Mouse (Mus musculus) MEL (cell line): ENCODE data around the gene Cdk2ap2. TPM values are rescaled to one million over a fixed set of nuclear protein-coding genes. Genes with fewer than 3 reads are reported as not detected.
A peak's percentile ranks its signal among the peaks of the same experiment; 100 is the strongest.
"Not testable (repeated sequence)": the region's sequence is repeated elsewhere in the genome, so short reads cannot be mapped to it uniquely, and the experiment has no call there.

Experiments
- DNase-seq: peaks from one replicate; pipeline ENCODE4 v3.0.0; 2011; ENCODE audit warnings: low read depth, low spot score
- H3K27ac ChIP-seq: 2 replicates; pipeline ENCODE4 v1.5.1; 2012; ENCODE audit warnings: low read depth, mild to moderate bottlenecking, control low read depth, low read length, moderate library complexity; ENCODE audit not compliant: control insufficient read depth
- H3K27me3 ChIP-seq, 2 experiments: fragments of 150-350 bp in 1 of 2; sonication (generic) in 1 of 2; 2 replicates each; pipeline ENCODE4 v1.6.1; 2012; ENCODE audit warnings: low read length in 2 of 2, mild to moderate bottlenecking in 2 of 2, improper control_type of control experiment in 1 of 2, moderate library complexity in 1 of 2; ENCODE audit not compliant: insufficient read depth in 2 of 2, control insufficient read depth in 1 of 2
- H3K36me3 ChIP-seq, 2 experiments: 2 replicates each; pipeline ENCODE4 v1.6.1; 2012 to 2014; ENCODE audit warnings: low read length in 2 of 2, improper control_type of control experiment in 1 of 2, inconsistent platforms in 1 of 2, mild to moderate bottlenecking in 1 of 2; ENCODE audit not compliant: insufficient read depth in 2 of 2, control insufficient read depth in 1 of 2
- H3K4me1 ChIP-seq, 2 experiments: fragments of 150-350 bp in 1 of 2; sonication (generic) in 1 of 2; 2 replicates each; pipeline ENCODE4 v1.6.1; 2012; ENCODE audit warnings: low read length in 2 of 2, improper control_type of control experiment in 1 of 2, mild to moderate bottlenecking in 1 of 2; ENCODE audit not compliant: insufficient read depth in 2 of 2, control insufficient read depth in 1 of 2
- H3K4me3 ChIP-seq, 2 experiments: fragments of 150-350 bp in 1 of 2; sonication (generic) in 1 of 2; 2 replicates each; pipeline ENCODE4 v1.5.1; 2012; ENCODE audit warnings: low read depth in 2 of 2, low read length in 2 of 2, mild to moderate bottlenecking in 2 of 2, moderate library complexity in 2 of 2, control low read depth in 1 of 2, improper control_type of control experiment in 1 of 2; ENCODE audit not compliant: control insufficient read depth in 1 of 2, insufficient read depth in 1 of 2
- H3K79me2 ChIP-seq: 2 replicates; pipeline ENCODE4 v1.6.1; 2012; ENCODE audit warnings: mild to moderate bottlenecking, low read length, moderate library complexity; ENCODE audit not compliant: control insufficient read depth, poor library complexity, insufficient read depth
- H3K9ac ChIP-seq: 2 replicates; pipeline ENCODE4 v1.6.1; 2012; ENCODE audit warnings: low read depth, mild to moderate bottlenecking, control low read depth, low read length, moderate library complexity; ENCODE audit not compliant: control insufficient read depth, poor library complexity, severe bottlenecking
- H3K9me3 ChIP-seq: fragments of 150-350 bp; sonication (generic); replicated peaks from 2 replicates; pipeline ENCODE4 v1.6.1; 2012; ENCODE audit warnings: mild to moderate bottlenecking, low read length, improper control_type of control experiment, moderate library complexity; ENCODE audit not compliant: insufficient read depth
- CHD2 ChIP-seq: IDR thresholded peaks from 2 replicates; pipeline ENCODE4 v1.6.1; 2011; ENCODE audit warnings: low read length, improper control_type of control experiment
- CTCF ChIP-seq, 3 experiments: IDR thresholded peaks in 2 of 3; conservative IDR thresholded peaks in 1 of 3; 2 replicates each; pipeline ENCODE4 v1.5.1; 2011 to 2012; ENCODE audit warnings: low read length in 3 of 3, low read depth in 2 of 3, mild to moderate bottlenecking in 2 of 3, improper control_type of control experiment in 1 of 3, inconsistent platforms in 1 of 3, mixed read lengths in 1 of 3, moderate library complexity in 1 of 3; ENCODE audit not compliant: control insufficient read depth in 1 of 3, insufficient read depth in 1 of 3, poor library complexity in 1 of 3, severe bottlenecking in 1 of 3
- E2F4 ChIP-seq: IDR thresholded peaks from 2 replicates; pipeline ENCODE4 v1.6.1; 2011; ENCODE audit warnings: low read depth, low read length, improper control_type of control experiment, borderline replicate concordance
- EP300 ChIP-seq, 2 experiments: IDR thresholded peaks; 2 replicates each; pipeline ENCODE4 v1.6.1; 2011; ENCODE audit warnings: improper control_type of control experiment in 2 of 2, low read length in 2 of 2, low read depth in 1 of 2, mild to moderate bottlenecking in 1 of 2
- GATA1 ChIP-seq: IDR thresholded peaks from 2 replicates; pipeline ENCODE4 v1.6.1; 2011; ENCODE audit warnings: low read depth, low read length, improper control_type of control experiment
- HCFC1 ChIP-seq: IDR thresholded peaks from 2 replicates; pipeline ENCODE4 v1.6.1; 2012; ENCODE audit warnings: low read depth, mild to moderate bottlenecking, inconsistent platforms, low read length, improper control_type of control experiment, moderate library complexity
- KAT2A ChIP-seq: conservative IDR thresholded peaks from 2 replicates; pipeline ENCODE4 v1.6.1; 2012; ENCODE audit warnings: low read depth, low read length, improper control_type of control experiment, inconsistent platforms
- MAFK ChIP-seq: IDR thresholded peaks from 2 replicates; pipeline ENCODE4 v1.6.1; 2011; ENCODE audit warnings: low read depth, mild to moderate bottlenecking, low read length, improper control_type of control experiment, borderline replicate concordance
- MAZ ChIP-seq: IDR thresholded peaks from 2 replicates; pipeline ENCODE4 v1.6.1; 2012; ENCODE audit warnings: low read depth, mild to moderate bottlenecking, inconsistent platforms, low read length, improper control_type of control experiment
- MYC ChIP-seq: IDR thresholded peaks from 2 replicates; pipeline ENCODE4 v1.6.1; 2011; ENCODE audit warnings: low read depth, mild to moderate bottlenecking, low read length, improper control_type of control experiment, moderate library complexity
- RAD21 ChIP-seq: IDR thresholded peaks from 2 replicates; pipeline ENCODE4 v1.6.1; 2011; ENCODE audit warnings: mild to moderate bottlenecking, low read depth, low read length, improper control_type of control experiment
- SIN3A ChIP-seq: IDR thresholded peaks from 2 replicates; pipeline ENCODE4 v1.6.1; 2012; ENCODE audit warnings: low read length, improper control_type of control experiment, inconsistent platforms
- SMC3 ChIP-seq: IDR thresholded peaks from 2 replicates; pipeline ENCODE4 v1.6.1; 2011; ENCODE audit warnings: low read depth, low read length, improper control_type of control experiment
- TAL1 ChIP-seq: IDR thresholded peaks from 2 replicates; pipeline ENCODE4 v1.6.1; 2012; ENCODE audit warnings: mild to moderate bottlenecking, inconsistent platforms, low read length, moderate library complexity, mixed read lengths
- TCF12 ChIP-seq: IDR thresholded peaks from 2 replicates; pipeline ENCODE4 v1.6.1; 2014; ENCODE audit warnings: low read depth, mild to moderate bottlenecking, inconsistent platforms, low read length, improper control_type of control experiment, moderate library complexity
- ZC3H11A ChIP-seq: IDR thresholded peaks from 2 replicates; pipeline ENCODE4 v1.6.1; 2012; ENCODE audit warnings: low read depth, mild to moderate bottlenecking, inconsistent platforms, low read length, improper control_type of control experiment
- ZMIZ1 ChIP-seq: IDR thresholded peaks from 2 replicates; pipeline ENCODE4 v1.6.1; 2012; ENCODE audit warnings: low read depth, mild to moderate bottlenecking, inconsistent platforms, low read length, improper control_type of control experiment, moderate library complexity
- polyA plus RNA-seq, 2 experiments: library from polyadenylated mRNA; stranded (reverse) in 1 of 2; unstranded in 1 of 2; fragments of >175 nt in 1 of 2; fragments of >200 nt in 1 of 2; gene quantifications; 2 replicates each; pipeline versions ENCODE4 v1.2.1 to v1.2.4; 2012; ENCODE audit warnings: low replicate concordance in 2 of 2, low read depth in 1 of 2; ENCODE audit not compliant: insufficient read length in 2 of 2, insufficient read depth in 1 of 2, missing spikeins in 1 of 2
- total RNA-seq: library from RNA; depleted of rRNA; stranded (reverse); fragments of 300-350 nt; gene quantifications from 2 replicates; pipeline ENCODE4 v1.2.3, GENCODE M21; 2012

Gene Cdk2ap2
- total and polyA plus RNA-seq, 3 experiments, result 53.5 to 97.6 TPM; not detected in 1

DNA sequence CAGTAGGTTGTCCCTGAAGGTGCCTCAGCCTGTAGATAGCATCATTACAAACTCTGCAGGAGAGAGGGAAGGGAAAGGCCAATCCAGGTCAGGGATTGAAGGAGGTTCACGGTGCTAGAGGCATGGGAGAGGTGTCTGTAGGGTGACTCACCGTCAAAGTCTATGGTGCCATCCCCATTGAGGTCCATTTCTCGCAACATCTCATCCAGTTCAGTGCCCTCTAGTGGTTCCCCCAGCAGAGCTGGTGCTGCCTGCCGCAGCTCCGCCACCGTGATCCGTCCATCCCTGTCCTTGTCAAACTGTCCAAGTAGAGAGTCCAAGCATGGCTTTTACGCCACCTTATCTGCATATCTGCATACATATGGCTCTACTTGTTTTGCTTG lies 39.0 kb downstream of the Cdk2ap2 start:
- TF ChIP-seq CTCF (IDR thresholded peaks at IDR 0.05 in 2 of 3, conservative IDR thresholded peaks at IDR 0.05 in 1 of 3; ENCODE audit: control insufficient read depth in 1 of 3, insufficient read depth in 1 of 3, low read depth in 2 of 3, low read length in 3 of 3, poor library complexity in 1 of 3, severe bottlenecking in 1 of 3) (peak in 2 of 3 experiments; percentile 49 to 57; a peak in 4 of 6 replicates), SMC3 (peak; percentile 52)
- not testable (repeated sequence) for H3K27me3 ChIP-seq, H3K36me3 ChIP-seq, H3K9me3 ChIP-seq, H3K4me1 ChIP-seq, H3K27ac ChIP-seq, H3K79me2 ChIP-seq
- DNase-seq, result peak; percentile 38
- Histone ChIP-seq H3K4me3 (peak overlapping the region in 1 of 2 experiments; percentile 25; a peak in 1 of 4 replicates), H3K9ac (0 out of 2 replicates have a peak overlapping the region, but pooled peaks have one; percentile 4)

DNA sequence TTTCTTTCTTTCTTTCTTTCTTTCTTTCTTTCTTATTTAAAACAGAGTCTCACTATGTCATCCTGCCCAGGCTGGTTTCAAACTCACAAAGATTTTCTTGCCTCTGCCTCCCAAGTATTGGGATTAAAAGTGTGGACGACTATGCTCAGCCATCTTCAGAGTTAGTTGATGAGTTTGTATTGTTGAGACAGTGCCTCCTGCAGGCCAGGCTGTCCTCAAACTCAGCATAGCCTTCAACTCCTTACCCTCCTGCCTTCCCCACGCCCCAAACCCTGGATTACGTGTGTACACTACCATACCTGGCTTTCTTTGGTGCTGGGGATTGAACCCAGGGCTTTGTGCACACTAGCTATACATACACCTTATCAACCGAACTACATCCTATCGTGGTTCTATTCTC lies 39.5 kb downstream of the Cdk2ap2 start:
- Histone ChIP-seq H3K9ac (no peak overlapping the region), H3K36me3 (no peaks in the 10 kb centered on the region), H3K27ac (no peak overlapping the region), H3K4me1 (no peaks in the 10 kb centered on the region), H3K27me3 (no peaks in the 10 kb centered on the region; a peak in 1 of 4 replicates), H3K4me3 (no peak overlapping the region), H3K79me2 (no peaks in the 10 kb centered on the region), H3K9me3 (no peaks in the 10 kb centered on the region)
- peak; percentile 59 for DNase-seq
- no peak for TF ChIP-seq KAT2A
- TF ChIP-seq TAL1, result no peak
- TF ChIP-seq TCF12, result no peak
- no peak for TF ChIP-seq MAZ
- TF ChIP-seq CHD2, result no peak
- TF ChIP-seq EP300 (IDR thresholded peaks at IDR 0.05; ENCODE audit: low read depth in 1 of 2, low read length in 2 of 2), result no peak
- TF ChIP-seq RAD21, result peak; percentile 16
- TF ChIP-seq SMC3, result peak; percentile 38
- TF ChIP-seq E2F4, result no peak
- TF ChIP-seq HCFC1, result no peak
- no peak for TF ChIP-seq MYC
- TF ChIP-seq ZC3H11A, result peak; percentile 5; the same call in 1 of the 2 replicates
- no peak for TF ChIP-seq SIN3A
- peak; percentile 27 to 50 (median 41); a peak in 5 of 6 replicates for TF ChIP-seq CTCF (IDR thresholded peaks at IDR 0.05 in 2 of 3, conservative IDR thresholded peaks at IDR 0.05 in 1 of 3; ENCODE audit: control insufficient read depth in 1 of 3, insufficient read depth in 1 of 3, low read depth in 2 of 3, low read length in 3 of 3, poor library complexity in 1 of 3, severe bottlenecking in 1 of 3)
- no peak for TF ChIP-seq ZMIZ1

DNA sequence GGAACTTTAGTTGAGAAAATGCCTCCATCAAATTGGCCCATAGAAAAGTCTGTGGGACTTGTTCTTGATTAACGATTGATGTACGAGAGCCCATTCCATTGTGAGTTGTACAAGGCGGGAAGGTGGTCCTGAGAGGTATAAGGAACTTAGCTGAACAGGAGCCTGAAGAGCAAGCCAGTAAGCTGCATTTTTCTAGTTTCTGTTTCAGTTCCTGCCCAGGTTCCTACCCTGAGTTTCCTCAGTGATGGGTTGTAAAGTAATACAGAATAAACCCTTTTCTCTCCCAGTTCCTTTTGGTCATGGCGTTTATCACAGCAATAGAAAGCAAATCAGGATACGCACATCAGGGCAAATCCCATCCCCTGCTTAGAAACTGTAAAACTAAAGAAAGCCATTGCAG lies 40.9 kb downstream of the Cdk2ap2 start:
- Histone ChIP-seq H3K27ac (no peak overlapping the region), H3K79me2 (no peaks in the 10 kb centered on the region)

More for the DNA sequence above, 40.9 kb downstream of the Cdk2ap2 start:
- H3K9me3 ChIP-seq, result no peaks in the 10 kb centered on the region
- no peaks in the 10 kb centered on the region; a peak in 1 of 4 replicates for H3K27me3 ChIP-seq
- H3K9ac ChIP-seq, result no peak overlapping the region
- no peaks in the 10 kb centered on the region for H3K4me1 ChIP-seq
- no peak for TF ChIP-seq MAFK
- TF ChIP-seq GATA1, result no peak
- TF ChIP-seq HCFC1, result no peak
- H3K4me3 ChIP-seq, result no peak overlapping the region
- no peak for DNase-seq
- no peaks in the 10 kb centered on the region for H3K36me3 ChIP-seq
